Mouse (Mus musculus) brain, embryonic 14.5 days (tissue): ENCODE measurements around the gene Gm43951.

Source experiments
- CTCF ChIP-seq: fragments of 200-500 bp; IDR thresholded peaks from 2 replicates; pipeline ENCODE4 v1.5.1; 2012; ENCODE audit warnings: inconsistent platforms, mild to moderate bottlenecking, moderate library complexity, borderline replicate concordance; ENCODE audit not compliant: insufficient read depth, insufficient read length; ENCODE audit errors: extremely low read depth
- POLR2A ChIP-seq: fragments of 200-500 bp; IDR thresholded peaks from 2 replicates; pipeline ENCODE4 v1.6.1; 2012; ENCODE audit warnings: mild to moderate bottlenecking, inconsistent platforms, borderline replicate concordance; ENCODE audit not compliant: poor library complexity, insufficient read depth, insufficient read length, severe bottlenecking; ENCODE audit errors: extremely low read depth

DNA sequence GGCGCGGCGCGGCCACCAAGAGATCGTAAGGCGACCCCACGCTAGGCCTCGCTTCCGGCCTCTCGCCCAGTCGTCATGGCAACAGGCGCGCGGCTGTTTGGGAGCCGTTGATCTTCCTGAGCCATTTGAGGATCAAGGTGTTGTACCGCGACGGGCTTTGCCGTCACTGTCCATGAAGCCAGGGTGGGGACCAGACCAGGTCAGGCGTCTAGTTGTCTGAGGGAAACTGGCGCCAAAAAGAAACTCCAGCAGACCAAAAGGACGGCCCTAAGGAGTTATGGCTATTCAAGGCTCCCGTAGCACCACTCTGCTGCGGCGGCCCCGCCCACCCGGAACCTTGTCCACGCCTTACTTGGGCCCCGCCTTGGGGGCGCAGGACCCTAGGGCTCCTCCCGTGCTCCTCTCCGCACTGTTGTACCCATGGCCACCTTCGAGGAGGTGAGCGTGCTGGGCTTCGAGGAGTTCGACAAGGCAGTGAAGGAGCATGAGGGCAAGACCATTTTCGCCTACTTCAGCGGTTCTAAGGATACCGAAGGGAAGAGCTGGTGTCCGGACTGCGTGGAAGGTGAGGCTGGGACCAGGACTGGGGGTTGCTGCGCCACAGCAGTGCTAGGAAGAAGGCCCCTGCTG is 679 bp upstream of the Gm43951 start, which contains the start of the genes 4933427D14Rik and Txndc17:
- TF ChIP-seq CTCF (no peak), POLR2A (peak; percentile 23; the same call in 1 of the 2 replicates)
